Mouse (Mus musculus) frontal cortex, adult 2 months (tissue): ENCODE results near the gene Mast4. TPM values are rescaled to one million over a fixed set of nuclear protein-coding genes. Genes with fewer than 3 reads are reported as not detected.
A peak's percentile ranks its signal among the peaks of the same experiment; 100 is the strongest.

Source experiments
- DNase-seq, 2 experiments: peaks; one replicate each; pipeline ENCODE4 v3.0.0; 2022; ENCODE audit warnings: low spot score in 1 of 2; ENCODE audit errors: extremely low spot score in 1 of 2
- polyA plus RNA-seq: library from polyadenylated mRNA; depleted of rRNA; stranded (reverse); fragments of >200 nt; gene quantifications from 2 replicates; pipeline ENCODE4 v1.2.3, GENCODE M21; 2012

Gene Mast4
- polyA plus RNA-seq, 1 experiment, result 18.2 TPM

- no peak for DNase-seq
Measured at GRCm38 (mm10) chr13:103071783-103072182, 262.5 kb downstream of the Mast4 start.

- DNase-seq, result peak in 1 of 2 experiments; percentile 46
Measured at GRCm38 (mm10) chr13:103067581-103068166, 266.6 kb downstream of the Mast4 start.

GRCm38 (mm10) chr13:103065437-103065836 is 268.9 kb downstream of the Mast4 start:
- no peak for DNase-seq

GRCm38 (mm10) chr13:103061680-103062079 is 272.6 kb downstream of the Mast4 start:
- no peak for DNase-seq

- no peak for DNase-seq
Measured at GRCm38 (mm10) chr13:103059995-103060652, 274.2 kb downstream of the Mast4 start.

GRCm38 (mm10) chr13:103056451-103056850 is 277.8 kb downstream of the Mast4 start:
- DNase-seq, result no peak

- no peak for DNase-seq
Measured at GRCm38 (mm10) chr13:103052661-103053060, 281.6 kb downstream of the Mast4 start.

- peak in 1 of 2 experiments; percentile 28 for DNase-seq
Measured at GRCm38 (mm10) chr13:103048954-103049353, 285.3 kb downstream of the Mast4 start.

GRCm38 (mm10) chr13:103043692-103044091 is 290.6 kb downstream of the Mast4 start:
- no peak for DNase-seq

GRCm38 (mm10) chr13:103043011-103043410 is 291.3 kb downstream of the Mast4 start:
- DNase-seq, result no peak

- DNase-seq, result no peak
Measured at GRCm38 (mm10) chr13:103037466-103037865, 296.8 kb downstream of the Mast4 start.

- no peak for DNase-seq
Measured at GRCm38 (mm10) chr13:103029377-103029776, 304.9 kb downstream of the Mast4 start.

GRCm38 (mm10) chr13:103027456-103028078 is 306.7 kb downstream of the Mast4 start:
- DNase-seq, result no peak

GRCm38 (mm10) chr13:103025461-103025860 is 308.8 kb downstream of the Mast4 start:
- no peak for DNase-seq

GRCm38 (mm10) chr13:103018481-103018880 is 315.8 kb downstream of the Mast4 start:
- no peak for DNase-seq

- DNase-seq, result no peak
Measured at GRCm38 (mm10) chr13:103017661-103018060, 316.6 kb downstream of the Mast4 start.

- no peak for DNase-seq
Measured at GRCm38 (mm10) chr13:103015131-103015750, 319.1 kb downstream of the Mast4 start.

- peak; percentile 7 to 30 for DNase-seq
Measured at GRCm38 (mm10) chr13:103014631-103015030, 319.7 kb downstream of the Mast4 start.

- DNase-seq, result no peak
Measured at GRCm38 (mm10) chr13:103014222-103014621, 320.1 kb downstream of the Mast4 start.

- no peak for DNase-seq
Measured at GRCm38 (mm10) chr13:103005227-103005626, 329.1 kb downstream of the Mast4 start.

GRCm38 (mm10) chr13:103001831-103002230 is 332.5 kb downstream of the Mast4 start:
- no peak for DNase-seq
